Mouse (Mus musculus) MEL (cell line): ENCODE measurements around the gene Cul4a.

ENCODE experiments used
- CTCF ChIP-seq, 3 experiments: IDR thresholded peaks in 2 of 3; conservative IDR thresholded peaks in 1 of 3; 2 replicates each; pipeline ENCODE4 v1.5.1; 2011 to 2012; ENCODE audit warnings: low read length in 3 of 3, low read depth in 2 of 3, mild to moderate bottlenecking in 2 of 3, improper control_type of control experiment in 1 of 3, inconsistent platforms in 1 of 3, mixed read lengths in 1 of 3, moderate library complexity in 1 of 3; ENCODE audit not compliant: control insufficient read depth in 1 of 3, insufficient read depth in 1 of 3, poor library complexity in 1 of 3, severe bottlenecking in 1 of 3
- MAFK ChIP-seq: IDR thresholded peaks from 2 replicates; pipeline ENCODE4 v1.6.1; 2011; ENCODE audit warnings: low read depth, mild to moderate bottlenecking, low read length, improper control_type of control experiment, borderline replicate concordance
- POLR2A ChIP-seq, 2 experiments: IDR thresholded peaks; 2 replicates each; pipeline ENCODE4 v1.6.1; 2011 to 2012; ENCODE audit warnings: low read length in 2 of 2, mild to moderate bottlenecking in 2 of 2, control low read depth in 1 of 2, improper control_type of control experiment in 1 of 2, low read depth in 1 of 2, moderate library complexity in 1 of 2; ENCODE audit not compliant: control insufficient read depth in 1 of 2, insufficient read depth in 1 of 2, poor library complexity in 1 of 2
- RAD21 ChIP-seq: IDR thresholded peaks from 2 replicates; pipeline ENCODE4 v1.6.1; 2011; ENCODE audit warnings: mild to moderate bottlenecking, low read depth, low read length, improper control_type of control experiment
- SIN3A ChIP-seq: IDR thresholded peaks from 2 replicates; pipeline ENCODE4 v1.6.1; 2012; ENCODE audit warnings: low read length, improper control_type of control experiment, inconsistent platforms

- no peak for TF ChIP-seq CTCF (IDR thresholded peaks at IDR 0.05 in 2 of 3, conservative IDR thresholded peaks at IDR 0.05 in 1 of 3; ENCODE audit: control insufficient read depth in 1 of 3, insufficient read depth in 1 of 3, low read depth in 2 of 3, low read length in 3 of 3, poor library complexity in 1 of 3, severe bottlenecking in 1 of 3)
- no peak for TF ChIP-seq MAFK
- no peak for TF ChIP-seq RAD21
- TF ChIP-seq POLR2A (IDR thresholded peaks at IDR 0.05; ENCODE audit: control insufficient read depth in 1 of 2, insufficient read depth in 1 of 2, low read depth in 1 of 2, low read length in 2 of 2, poor library complexity in 1 of 2) = no peak
- TF ChIP-seq SIN3A = no peak
These were observed 69.4 kb downstream of the Cul4a start for GRCm38 (mm10) chr8:13174811-13175210.
